Mouse (Mus musculus) neutrophil, adult 5-6 weeks (primary cell): ENCODE results near the gene Mark4. TPM values are rescaled to one million over a fixed set of nuclear protein-coding genes. Genes with fewer than 3 reads are reported as not detected.

Source experiments
- ATAC-seq: fragments of 151-379, 151-347 bp; 2 replicates; pipeline ENCODE4 v1.8.0; 2017; ENCODE audit warnings: mild to moderate bottlenecking, moderate TSS enrichment; ENCODE audit not compliant: insufficient number of reproducible peaks, poor library complexity, low FRiP score, severe bottlenecking; ENCODE audit errors: extremely low read depth
- total RNA-seq: library from RNA; stranded (forward); fragments of 200-1000 nt; gene quantifications from 2 replicates; pipeline ENCODE4 v1.2.3, GENCODE M21; 2017

The Mark4 gene
- total RNA-seq, 1 experiment from 2014 or later: 17.2 TPM

DNA sequence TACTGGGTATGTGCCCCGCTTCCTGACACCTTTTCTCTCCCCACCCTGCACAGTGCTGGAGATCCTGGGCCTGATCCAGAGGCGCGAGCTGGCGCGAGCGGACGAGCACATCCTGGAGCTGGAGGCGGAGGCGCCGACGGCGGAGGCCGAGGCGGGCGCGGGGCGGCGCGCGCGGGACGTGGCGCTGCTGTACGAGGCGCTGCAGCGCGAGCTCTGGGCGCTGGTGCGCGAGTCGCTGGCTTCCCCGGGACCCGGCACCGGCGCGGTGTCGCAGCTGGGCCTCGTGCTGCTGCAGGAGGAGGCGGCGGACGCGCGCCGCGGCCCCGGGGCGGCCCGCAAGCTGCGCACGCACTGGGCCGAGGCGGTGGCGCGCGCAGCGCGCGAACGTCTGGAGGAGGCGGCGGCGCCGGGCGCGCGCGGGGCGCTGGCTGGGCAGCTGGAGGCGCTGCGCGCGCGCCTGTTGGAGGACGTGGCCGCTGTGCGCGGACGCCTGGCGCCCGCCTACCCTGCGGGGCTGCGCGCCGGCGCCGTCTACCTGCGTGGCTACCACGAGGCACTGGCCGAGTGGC is 15.3 kb upstream of the Mark4 start:
- peak; percentile 18; the same call in 1 of the 2 replicates for ATAC-seq

DNA sequence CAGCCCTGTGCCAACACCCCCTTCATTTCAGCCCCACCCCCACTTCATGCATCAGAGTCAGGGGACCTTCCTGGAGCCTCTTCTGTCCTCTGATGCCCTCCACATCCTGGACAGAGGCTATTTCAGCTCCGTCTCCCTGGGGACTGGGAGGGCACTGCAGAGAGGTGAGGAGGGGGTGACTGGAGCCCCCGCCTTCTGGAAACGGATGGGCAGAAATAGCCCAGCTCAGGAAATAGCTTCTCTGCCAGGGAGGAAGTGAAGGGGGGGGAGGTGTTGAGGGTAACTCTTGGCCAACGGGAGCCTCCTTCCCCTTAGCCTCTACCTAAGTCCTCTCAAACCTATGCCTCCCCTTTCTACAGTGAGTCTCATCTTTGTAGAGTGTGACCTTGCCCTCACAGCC is 13.8 kb upstream of the Mark4 start:
- ATAC-seq: peak; percentile 61

DNA sequence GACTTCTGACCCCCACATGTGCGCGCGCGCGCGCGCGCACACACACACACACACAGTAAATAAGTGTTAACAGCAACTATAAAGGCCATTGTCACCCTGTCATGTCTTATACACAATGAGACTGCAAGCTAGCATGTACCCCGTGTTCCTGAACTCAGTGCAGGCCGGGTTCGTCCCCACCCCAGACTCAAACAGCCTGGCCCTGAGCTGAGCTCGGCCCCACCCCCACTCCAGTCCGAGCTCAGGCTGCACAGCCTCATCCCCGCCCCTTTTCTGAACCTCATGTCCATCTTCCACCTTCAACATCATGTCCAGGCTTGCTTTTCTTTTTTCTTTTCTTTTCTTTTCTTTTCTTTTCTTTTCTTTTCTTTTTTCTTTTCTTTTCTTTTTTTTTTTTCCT is 11.7 kb upstream of the Mark4 start:
- ATAC-seq: no peak

DNA sequence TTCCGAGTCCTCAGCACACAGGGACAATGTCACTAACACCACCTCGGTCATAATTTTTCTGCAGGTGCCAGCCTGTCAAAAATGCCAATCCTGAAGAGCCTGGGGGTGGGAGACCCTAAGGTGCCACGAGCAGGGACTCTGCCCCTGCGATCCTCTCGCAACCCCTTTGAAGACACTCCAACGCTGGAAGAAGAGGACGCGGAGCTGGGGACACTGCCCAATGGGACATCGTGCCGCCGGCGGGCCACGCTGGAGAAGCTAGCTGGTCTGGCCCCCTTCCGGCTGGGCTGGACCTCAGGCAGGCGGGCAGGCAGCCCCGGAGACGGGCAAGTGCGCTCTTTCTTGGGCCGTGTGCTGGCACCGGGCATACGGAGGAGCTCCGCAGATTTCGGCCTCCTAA is 10.8 kb upstream of the Mark4 start:
- no peak for ATAC-seq

DNA sequence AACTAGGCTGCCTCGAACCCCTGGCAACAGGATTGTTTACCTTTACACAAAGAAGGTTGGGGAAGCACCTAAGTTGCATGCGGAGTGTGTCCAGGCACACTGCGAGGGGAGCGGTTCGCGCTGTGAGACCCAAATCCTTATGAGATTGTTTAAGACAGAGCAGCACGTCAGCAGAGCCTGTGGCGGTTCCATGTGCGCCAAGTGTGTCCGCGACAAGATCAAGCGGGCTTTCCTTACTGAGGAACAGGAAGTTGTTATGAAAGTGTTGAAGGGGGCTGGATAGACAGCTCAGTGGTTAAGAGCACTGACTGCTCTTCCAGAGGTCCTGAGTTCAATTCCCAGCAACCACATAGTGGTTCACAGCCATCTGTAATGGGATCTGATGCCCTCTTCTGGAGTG is 9.7 kb upstream of the Mark4 start:
- no peak for ATAC-seq

DNA sequence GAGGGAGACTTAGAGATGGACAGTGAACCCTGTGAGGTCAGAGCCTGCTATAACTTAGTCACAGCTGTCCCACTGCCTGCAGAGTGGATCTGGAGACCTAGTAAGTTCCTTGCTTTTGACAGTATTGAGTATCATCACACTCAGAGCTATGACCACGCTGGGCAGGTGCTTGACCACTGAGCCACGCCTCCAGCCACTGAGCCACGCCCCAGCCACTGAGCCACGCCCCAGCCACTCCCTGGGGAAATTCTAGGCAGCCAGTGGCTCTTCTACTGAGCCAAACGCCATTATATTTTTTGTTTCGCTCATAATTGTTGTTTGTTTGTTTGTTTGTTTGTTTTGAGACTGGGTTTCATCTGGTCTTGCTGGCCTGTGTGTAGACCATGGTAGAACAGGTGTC is 9.0 kb upstream of the Mark4 start:
- ATAC-seq: no peak

DNA sequence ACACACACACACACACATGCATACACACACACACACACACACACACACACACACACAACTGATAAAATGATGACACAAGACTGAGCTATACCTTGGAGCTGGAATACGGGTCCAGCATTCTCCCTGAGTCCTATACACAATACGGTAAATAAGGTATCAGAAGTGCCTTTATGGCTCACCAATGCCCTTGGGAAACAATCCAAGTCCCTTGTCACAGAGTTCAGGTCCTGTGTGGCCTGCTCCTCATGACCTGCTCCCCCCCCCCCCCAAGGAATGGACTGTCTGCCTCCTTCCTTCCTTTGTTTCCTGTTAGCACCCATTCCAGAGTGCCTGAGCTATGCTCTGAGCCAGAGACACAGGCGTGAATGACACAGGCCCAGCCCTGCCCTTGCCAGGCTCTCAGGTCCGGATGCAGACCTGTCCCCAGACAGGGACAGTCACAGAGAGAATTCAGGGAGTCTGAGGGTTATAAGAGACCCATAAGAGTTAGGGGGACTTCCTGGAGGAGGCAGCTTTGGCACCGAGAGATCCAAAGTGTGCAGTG is 8.1 kb upstream of the Mark4 start:
- ATAC-seq: no peak

DNA sequence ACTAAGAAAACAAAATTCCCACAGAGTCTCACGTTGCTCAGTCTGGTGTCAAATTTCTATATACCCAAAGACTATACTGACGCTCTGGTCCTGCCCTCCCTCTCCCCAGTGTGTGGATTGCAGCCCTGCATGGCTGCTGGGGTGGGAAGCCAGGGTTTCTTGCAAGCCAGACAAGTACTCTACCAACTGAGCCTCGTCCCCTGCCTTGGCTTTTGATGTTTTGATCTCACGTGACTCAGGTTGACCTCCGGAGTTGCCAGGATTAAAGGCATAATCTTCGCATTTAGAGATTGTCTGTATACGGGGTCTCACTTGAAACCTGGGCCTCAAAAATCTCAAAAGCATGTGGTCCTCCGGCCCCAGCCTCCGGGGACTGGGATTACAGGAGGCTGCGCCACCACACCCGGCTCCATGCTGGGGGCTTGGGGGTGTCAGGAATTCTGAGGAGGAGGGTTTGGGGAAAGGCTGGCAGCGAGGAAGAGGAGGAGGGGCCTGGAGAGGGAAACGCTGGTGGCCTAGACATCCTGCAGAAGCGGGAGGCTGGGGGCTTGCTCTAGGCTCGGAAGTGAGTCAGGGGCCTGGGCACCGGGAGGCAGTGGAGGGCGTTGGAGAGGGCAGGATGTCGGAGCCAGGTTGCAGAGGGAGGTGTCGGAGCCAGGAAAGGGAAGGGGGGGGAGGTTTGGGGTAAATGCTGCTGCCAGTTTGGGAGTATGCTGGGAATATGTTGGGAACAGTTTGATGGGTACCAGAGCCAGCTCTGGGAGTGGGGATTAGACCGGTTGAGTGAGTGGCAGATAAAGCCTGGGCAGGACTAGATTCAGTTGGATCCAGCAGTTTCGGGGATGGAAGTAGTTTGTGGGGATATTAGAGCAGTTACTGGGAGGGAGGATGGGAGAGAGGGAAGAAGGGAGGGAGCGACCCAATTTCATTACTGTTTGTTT is 6.0 kb upstream of the Mark4 start:
- ATAC-seq: no peak

DNA sequence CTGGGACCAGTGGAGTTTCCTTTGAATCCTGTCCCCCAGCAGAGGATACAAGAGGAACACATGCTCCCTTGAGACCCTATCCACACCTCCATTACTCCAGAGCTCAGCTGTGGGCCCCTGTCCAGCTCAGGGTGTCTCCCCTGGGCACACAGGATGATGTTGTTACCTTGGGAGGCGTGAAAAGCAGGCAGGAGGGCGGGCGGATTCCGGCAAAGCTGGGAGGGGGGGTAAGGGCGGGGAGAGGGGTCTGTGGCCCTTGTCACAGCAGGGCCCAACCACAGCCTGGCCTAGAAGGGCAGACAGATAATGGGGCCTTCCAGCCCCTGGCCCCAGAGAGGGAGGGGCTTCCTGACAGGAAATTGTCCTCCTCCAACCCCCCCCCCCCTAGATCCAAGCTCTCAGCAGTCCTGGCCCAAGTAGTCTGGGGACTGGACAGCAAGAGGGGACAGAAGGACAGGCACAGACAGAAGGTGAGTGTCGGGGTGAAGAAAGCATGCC is 4.3 kb upstream of the Mark4 start, which contains the start of gene Exoc3l2:
TSS of gene Exoc3l2 (plus strand) at position 448 of the 498 bp plus-strand sequence.
- no peak for ATAC-seq

DNA sequence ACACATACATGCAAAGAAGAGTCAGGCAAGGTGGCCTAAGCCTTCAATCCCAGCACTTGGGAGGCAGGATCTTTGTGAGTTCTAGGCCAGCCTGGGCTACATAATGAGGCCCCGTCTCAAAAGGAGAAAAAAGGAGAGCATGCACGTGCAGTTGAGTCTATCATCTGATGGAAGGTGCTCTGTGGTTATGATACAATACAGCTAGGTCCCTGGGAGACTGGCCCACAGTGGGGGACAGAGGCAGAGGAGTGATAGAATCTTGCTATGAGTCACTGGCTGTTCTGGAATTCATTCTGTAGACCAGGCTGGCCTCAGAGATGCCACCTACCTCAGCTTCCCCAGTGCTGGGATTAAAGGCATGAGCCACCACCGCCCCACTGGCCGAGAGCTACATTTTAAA is 3.8 kb upstream of the Mark4 start:
- no peak for ATAC-seq

DNA sequence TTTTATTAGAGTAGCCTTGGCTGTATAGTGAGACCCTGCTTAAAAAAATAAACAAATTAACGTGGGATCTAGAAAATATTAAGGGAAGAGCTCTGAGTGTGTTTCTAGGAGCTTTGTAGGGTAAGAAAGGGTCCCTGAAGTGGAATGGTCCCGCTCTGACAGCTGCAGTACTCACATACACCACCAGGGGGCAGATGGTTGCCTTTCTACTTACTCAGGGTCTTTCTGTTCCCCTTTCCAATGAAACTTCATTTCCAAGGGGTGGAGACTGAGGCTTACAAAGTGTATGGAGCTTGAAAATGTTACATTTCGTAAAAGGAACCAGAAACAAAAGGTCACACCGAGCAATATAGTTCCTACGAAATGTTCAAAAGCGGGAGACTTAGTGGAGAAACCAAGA is 2.9 kb upstream of the Mark4 start:
- peak; percentile 59 for ATAC-seq

DNA sequence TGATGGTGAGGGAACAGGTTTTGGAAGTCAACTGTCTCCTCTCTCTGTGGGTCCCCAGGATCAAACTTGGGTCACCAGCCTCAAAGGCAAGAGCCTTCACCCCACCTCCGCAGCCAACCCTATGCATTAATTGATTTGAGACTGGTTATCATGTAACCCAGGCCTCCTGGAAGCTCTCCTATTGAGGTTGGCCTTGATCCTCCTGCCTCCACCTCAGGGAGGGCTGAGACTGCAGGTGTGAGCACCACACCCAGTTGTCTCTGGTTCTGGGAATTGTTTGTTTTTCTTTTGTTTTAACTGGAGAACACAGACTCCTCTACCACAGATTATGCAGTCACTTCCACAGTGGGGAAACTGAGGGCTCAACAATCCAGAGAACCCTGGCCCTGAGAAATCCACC is 1.9 kb upstream of the Mark4 start:
- ATAC-seq: no peak

DNA sequence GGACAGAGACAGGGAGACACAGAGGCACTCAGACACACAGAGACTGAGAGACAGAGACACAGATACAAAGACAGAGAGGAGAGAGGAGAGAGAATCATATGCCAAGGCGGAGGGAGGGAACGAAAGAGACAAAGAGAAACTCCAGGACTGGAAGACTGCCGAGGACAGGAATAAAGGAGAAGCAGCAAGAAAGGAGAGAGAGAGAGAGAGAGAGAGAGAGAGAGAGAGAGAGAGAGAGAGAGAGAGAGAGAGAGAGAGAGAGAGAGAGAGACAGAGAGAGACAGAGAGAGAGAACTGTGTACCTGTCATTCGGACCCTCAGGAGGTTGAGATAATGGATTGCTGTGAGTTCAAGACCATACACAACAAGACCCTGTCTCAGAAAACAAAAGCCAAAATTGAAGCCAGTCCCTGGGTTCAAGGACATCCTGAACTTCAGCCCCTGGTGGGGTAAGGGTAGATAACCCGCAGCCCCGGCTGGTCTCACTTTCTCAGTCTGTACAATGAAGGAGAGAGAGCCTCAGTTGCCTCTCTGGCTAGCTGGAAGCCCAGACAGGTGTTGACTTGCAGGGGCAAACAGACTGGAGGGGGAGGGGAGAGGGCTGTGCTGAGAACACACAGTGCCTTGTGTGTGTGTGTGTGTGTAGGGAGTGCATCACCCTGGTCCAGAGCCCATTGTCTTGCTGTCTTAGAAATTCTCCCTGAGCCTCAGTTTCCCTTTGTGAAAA is 686 bp upstream of the Mark4 start:
- ATAC-seq: no peak

DNA sequence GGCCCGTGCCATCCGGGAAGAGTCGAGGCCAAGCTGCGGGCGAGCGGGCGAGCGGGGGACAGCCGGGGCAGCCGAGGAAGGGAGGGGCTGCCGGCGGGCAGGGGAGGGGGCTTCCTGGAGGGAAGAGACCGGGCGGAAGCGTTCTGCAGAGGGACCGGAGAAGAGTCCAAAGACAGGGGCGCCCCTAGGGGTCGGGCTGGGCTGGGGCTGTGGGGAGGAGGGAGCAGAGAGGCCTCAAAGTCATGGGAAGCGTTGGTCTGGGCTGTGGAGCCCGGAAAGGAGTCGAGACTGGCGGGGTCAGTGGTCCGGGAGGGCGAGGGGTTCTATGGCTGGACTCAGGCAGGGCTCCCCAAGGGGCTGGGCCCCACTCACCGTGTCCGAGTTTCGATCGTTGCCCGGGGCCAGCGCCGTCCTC is 542 bp downstream of the Mark4 start:
- peak; percentile 37; the same call in 1 of the 2 replicates for ATAC-seq

DNA sequence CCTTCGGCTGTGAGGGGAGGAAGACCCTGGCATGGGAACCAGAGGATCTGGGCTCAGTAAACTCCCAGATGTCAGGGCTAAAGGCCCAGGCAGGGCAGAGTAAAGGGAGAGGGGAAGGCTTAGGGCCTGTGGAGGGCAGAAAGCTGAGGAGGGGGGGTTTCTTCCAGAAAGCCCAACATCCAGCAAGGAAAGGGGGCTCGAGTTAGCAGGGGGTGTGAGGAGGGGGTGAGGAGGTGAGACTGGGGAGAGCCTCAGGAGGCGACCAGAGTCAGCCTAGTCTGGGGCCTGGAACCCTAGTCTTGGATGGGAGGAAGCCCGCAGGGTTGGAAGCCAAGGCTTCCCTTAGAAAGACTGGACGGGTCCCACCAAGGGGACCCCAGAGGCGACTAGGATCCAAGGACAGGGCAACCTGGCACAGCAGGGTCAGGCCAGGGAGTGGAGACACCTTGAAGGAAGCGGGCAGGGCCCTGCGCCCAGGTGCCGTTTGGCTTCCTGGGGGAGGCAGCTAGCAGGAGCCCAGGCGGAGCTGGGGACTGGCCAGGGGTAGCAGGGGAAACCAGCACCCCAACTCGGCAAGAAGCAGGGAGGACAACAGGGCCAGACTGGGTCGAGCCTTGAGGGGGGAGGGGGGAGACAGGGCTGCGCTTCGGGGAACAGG is 1.1 kb downstream of the Mark4 start:
- ATAC-seq: no peak

DNA sequence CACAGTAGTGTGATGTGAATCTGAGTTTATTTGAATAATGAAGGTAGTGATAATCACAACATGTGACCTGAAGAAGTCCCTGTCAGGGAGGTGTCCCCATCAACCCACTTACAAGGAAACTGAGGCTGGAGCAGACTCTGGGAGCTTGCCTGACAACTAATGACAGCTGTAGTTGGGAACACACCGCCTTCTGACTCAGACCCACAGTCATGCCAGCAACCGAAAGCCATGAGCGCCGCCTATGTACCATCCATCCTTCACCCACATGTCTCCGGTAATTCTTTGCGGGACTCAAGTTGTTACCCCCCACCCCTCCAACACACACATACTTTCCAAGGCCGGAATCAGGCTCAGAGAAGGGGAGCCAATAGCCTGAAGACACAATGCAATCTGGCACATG is 2.0 kb downstream of the Mark4 start:
- ATAC-seq: no peak

DNA sequence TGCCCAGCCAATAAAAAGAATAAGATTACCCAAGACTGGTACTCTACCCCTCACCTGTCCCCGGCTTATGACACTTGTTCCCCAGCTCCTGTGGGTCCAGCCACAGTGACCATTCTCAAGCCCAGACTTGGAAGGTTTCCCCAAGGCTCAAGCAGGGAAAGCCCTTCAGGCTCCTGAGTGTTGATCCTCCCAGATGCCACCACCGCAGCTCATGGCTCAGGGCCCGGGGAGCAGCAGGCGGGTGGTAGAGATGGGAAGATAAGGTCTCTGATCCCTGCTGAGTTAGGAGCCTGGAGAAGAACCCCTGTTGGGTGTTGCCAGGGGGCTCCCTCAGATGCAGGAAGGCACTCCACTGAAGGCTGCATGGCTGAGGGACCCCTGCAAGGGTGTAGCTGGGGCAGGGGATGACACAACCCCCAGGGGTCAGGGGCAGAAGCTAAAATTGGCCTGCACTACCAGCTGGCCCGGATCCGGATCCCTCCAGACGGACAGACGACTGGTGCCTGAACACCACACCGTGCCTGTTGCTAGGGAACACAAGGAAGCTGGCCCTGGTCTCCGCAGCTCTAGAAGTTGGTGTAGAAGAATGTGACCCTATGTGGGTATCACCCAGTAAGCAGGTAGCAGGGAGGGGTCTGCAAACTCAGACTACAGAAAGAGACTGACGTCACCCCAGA is 2.7 kb downstream of the Mark4 start:
- no peak for ATAC-seq

DNA sequence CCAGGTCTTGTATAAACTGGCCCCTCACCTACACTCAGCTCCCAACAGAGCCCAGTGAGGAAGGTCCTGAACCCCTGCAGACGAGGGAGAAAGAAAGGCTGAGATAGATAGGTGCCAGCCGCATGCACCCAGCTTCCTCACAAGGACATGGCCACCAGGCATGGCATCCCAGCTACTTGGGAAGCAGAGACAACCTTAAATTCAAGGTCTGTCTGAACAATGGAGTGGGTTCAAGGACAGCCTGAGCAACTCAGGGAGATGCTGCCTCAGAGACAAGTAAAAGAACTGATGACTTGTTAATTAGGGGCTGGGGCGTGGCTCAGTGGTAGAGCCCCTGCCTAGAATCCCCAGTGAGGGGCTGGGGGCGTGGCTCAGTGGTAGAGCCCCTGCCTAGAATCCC is 3.4 kb downstream of the Mark4 start:
- no peak for ATAC-seq
